Mouse (Mus musculus) CH12.LX (cell line): ENCODE results near the gene Bean1. TPM values are rescaled to one million over a fixed set of nuclear protein-coding genes. Genes with fewer than 3 reads are reported as not detected.

Experiments used
- DNase-seq: peaks from one replicate; pipeline ENCODE4 v3.0.0-alpha.2; 2013; ENCODE audit errors: extremely low read depth
- H3K27ac ChIP-seq: 2 replicates; pipeline ENCODE4 v1.5.1; 2012; ENCODE audit warnings: low read depth, mild to moderate bottlenecking, control low read depth, moderate library complexity; ENCODE audit not compliant: insufficient read depth
- H3K27me3 ChIP-seq: replicated peaks from 2 replicates; pipeline ENCODE3; 2012; ENCODE audit warnings: inconsistent platforms
- H3K36me3 ChIP-seq, 2 experiments: replicated peaks in 1 of 2; 2 replicates each; pipeline versions ENCODE3 to v1.6.1; 2012; ENCODE audit warnings: inconsistent platforms in 1 of 2, low read length in 1 of 2, mild to moderate bottlenecking in 1 of 2, mixed read lengths in 1 of 2, moderate library complexity in 1 of 2; ENCODE audit not compliant: control insufficient read depth in 1 of 2, insufficient read depth in 1 of 2
- H3K4me1 ChIP-seq, 2 experiments: 2 replicates each; pipeline ENCODE4 v1.6.1; 2012; ENCODE audit warnings: inconsistent platforms in 1 of 2, moderate library complexity in 1 of 2; ENCODE audit not compliant: insufficient read depth in 2 of 2, control insufficient read depth in 1 of 2
- H3K4me2 ChIP-seq: 2 replicates; pipeline ENCODE4 v1.6.1; 2012; ENCODE audit warnings: low read depth, mild to moderate bottlenecking, control low read depth; ENCODE audit not compliant: poor library complexity, insufficient read depth, severe bottlenecking
- H3K4me3 ChIP-seq, 3 experiments: fragments of 150-350 bp in 1 of 3; sonication (generic) in 1 of 3; replicated peaks in 1 of 3; 2 replicates each; pipeline versions ENCODE3 to v1.5.1; 2011 to 2012; ENCODE audit warnings: low read depth in 2 of 3, low read length in 2 of 3, mild to moderate bottlenecking in 2 of 3, moderate library complexity in 2 of 3, control low read depth in 1 of 3, improper control_type of control experiment in 1 of 3, inconsistent platforms in 1 of 3, mixed read lengths in 1 of 3; ENCODE audit not compliant: poor library complexity in 1 of 3
- H3K79me2 ChIP-seq: replicated peaks from 2 replicates; pipeline ENCODE4 v1.6.1; 2012; ENCODE audit warnings: mild to moderate bottlenecking, moderate library complexity; ENCODE audit not compliant: control insufficient read depth, poor library complexity, insufficient read depth, severe bottlenecking; ENCODE audit errors: extremely low read depth
- H3K9ac ChIP-seq: 2 replicates; pipeline ENCODE4 v1.6.1; 2012; ENCODE audit warnings: low read depth, mild to moderate bottlenecking, control low read depth, moderate library complexity; ENCODE audit not compliant: insufficient read depth
- H3K9me3 ChIP-seq: replicated peaks from 2 replicates; pipeline ENCODE3; 2012; ENCODE audit warnings: low read length, inconsistent platforms, mixed read lengths
- CHD1 ChIP-seq: IDR thresholded peaks from 2 replicates; pipeline ENCODE4 v1.6.1; 2012; ENCODE audit warnings: low read depth, low read length, improper control_type of control experiment, inconsistent platforms
- CTCF ChIP-seq, 2 experiments: IDR thresholded peaks in 1 of 2; conservative IDR thresholded peaks in 1 of 2; 2 replicates each; pipeline ENCODE4 v1.5.1; 2011 to 2012; ENCODE audit warnings: low read depth in 2 of 2, low read length in 2 of 2, improper control_type of control experiment in 1 of 2, inconsistent platforms in 1 of 2, mild to moderate bottlenecking in 1 of 2, moderate library complexity in 1 of 2
- ELF1 ChIP-seq: IDR thresholded peaks from 2 replicates; pipeline ENCODE4 v1.6.1; 2014; ENCODE audit warnings: low read depth, mild to moderate bottlenecking, inconsistent platforms, low read length, improper control_type of control experiment
- EP300 ChIP-seq: IDR thresholded peaks from 2 replicates; pipeline ENCODE4 v1.6.1; 2011; ENCODE audit warnings: low read length, improper control_type of control experiment
- GABPA ChIP-seq: IDR thresholded peaks from 2 replicates; pipeline ENCODE4 v1.6.1; 2012; ENCODE audit warnings: low read depth, low read length, improper control_type of control experiment, inconsistent platforms; ENCODE audit not compliant: insufficient replicate concordance
- IRF4 ChIP-seq: IDR thresholded peaks from 2 replicates; pipeline ENCODE4 v1.6.1; 2014; ENCODE audit warnings: low read depth, mild to moderate bottlenecking, inconsistent platforms, low read length, improper control_type of control experiment
- JUN ChIP-seq: IDR thresholded peaks from 2 replicates; pipeline ENCODE4 v1.6.1; 2011; ENCODE audit warnings: low read depth, mild to moderate bottlenecking, low read length, improper control_type of control experiment, moderate library complexity; ENCODE audit not compliant: insufficient read depth
- MEF2A ChIP-seq: IDR thresholded peaks from 2 replicates; pipeline ENCODE4 v1.6.1; 2014; ENCODE audit warnings: low read depth, mild to moderate bottlenecking, inconsistent platforms, low read length, improper control_type of control experiment, borderline replicate concordance
- MXI1 ChIP-seq: IDR thresholded peaks from 2 replicates; pipeline ENCODE4 v1.6.1; 2011; ENCODE audit warnings: mild to moderate bottlenecking, low read depth, low read length, improper control_type of control experiment
- MYC ChIP-seq: IDR thresholded peaks from 2 replicates; pipeline ENCODE4 v1.6.1; 2011; ENCODE audit warnings: low read depth, mild to moderate bottlenecking, improper control_type of control experiment, low read length
- PAX5 ChIP-seq: IDR thresholded peaks from 2 replicates; pipeline ENCODE4 v1.6.1; 2012; ENCODE audit warnings: low read length, inconsistent platforms, mixed read lengths
- POLR2AphosphoS2 ChIP-seq: IDR thresholded peaks from 2 replicates; pipeline ENCODE4 v1.6.1; 2011; ENCODE audit warnings: low read depth, low read length, improper control_type of control experiment
- RAD21 ChIP-seq: IDR thresholded peaks from 2 replicates; pipeline ENCODE4 v1.6.1; 2011; ENCODE audit warnings: low read depth, mild to moderate bottlenecking, low read length, improper control_type of control experiment, moderate library complexity
- SIN3A ChIP-seq: IDR thresholded peaks from 2 replicates; pipeline ENCODE4 v1.6.1; 2012; ENCODE audit warnings: low read length, improper control_type of control experiment, inconsistent platforms
- SMC3 ChIP-seq: IDR thresholded peaks from 2 replicates; pipeline ENCODE4 v1.6.1; 2011; ENCODE audit warnings: low read depth, low read length, improper control_type of control experiment
- TBP ChIP-seq: conservative IDR thresholded peaks from 2 replicates; pipeline ENCODE4 v1.6.1; 2011; ENCODE audit warnings: low read depth, low read length, improper control_type of control experiment
- TCF12 ChIP-seq: IDR thresholded peaks from 2 replicates; pipeline ENCODE4 v1.6.1; 2014; ENCODE audit warnings: low read depth, mild to moderate bottlenecking, inconsistent platforms, low read length, improper control_type of control experiment
- USF2 ChIP-seq: conservative IDR thresholded peaks from 2 replicates; pipeline ENCODE4 v1.6.1; 2011; ENCODE audit warnings: low read depth, low read length, improper control_type of control experiment
- ZC3H11A ChIP-seq: IDR thresholded peaks from 2 replicates; pipeline ENCODE4 v1.6.1; 2012; ENCODE audit warnings: low read depth, mild to moderate bottlenecking, inconsistent platforms, low read length, improper control_type of control experiment
- ZKSCAN1 ChIP-seq: IDR thresholded peaks from 2 replicates; pipeline ENCODE4 v1.6.1; 2012; ENCODE audit warnings: low read depth, inconsistent platforms, low read length, improper control_type of control experiment, borderline replicate concordance
- ZMIZ1 ChIP-seq: IDR thresholded peaks from 2 replicates; pipeline ENCODE4 v1.6.1; 2012; ENCODE audit warnings: low read depth, mild to moderate bottlenecking, inconsistent platforms, low read length, improper control_type of control experiment
- dilution Hi-C: fragments of 300-500 bp; cut with MboI; formaldehyde crosslinking; loops from 2 replicates; pipeline ENCODE4 v1.14.3; 2020; ENCODE audit warnings: low sequenced_read_pairs; ENCODE audit not compliant: extremely low pct_unique_long_range_greater_than_20kb, extremely low pct_ligation_motif_present
- in situ Hi-C: fragments of 300-500 bp; cut with MboI; formaldehyde crosslinking; loops from 3 replicates; pipeline ENCODE4 v1.14.3; 2019; ENCODE audit warnings: low sequenced_read_pairs, low pct_ligation_motif_present, low pct_unique_long_range_greater_than_20kb, mixed read lengths
- polyA plus RNA-seq: library from polyadenylated mRNA; unstranded; fragments of >175 nt; gene quantifications from 2 replicates; pipeline ENCODE4 v1.2.1, GENCODE M21; 2012; ENCODE audit warnings: low read depth; ENCODE audit not compliant: insufficient read length
- total RNA-seq, 2 experiments: library from RNA; depleted of rRNA; stranded (reverse); fragments of 300-350 nt in 1 of 2; fragments of >200 nt in 1 of 2; gene quantifications; 2 replicates each; pipeline ENCODE4 v1.2.3; 2012 to 2014

Bean1 gene
- total and polyA plus RNA-seq, 3 experiments, result not detected

DNA sequence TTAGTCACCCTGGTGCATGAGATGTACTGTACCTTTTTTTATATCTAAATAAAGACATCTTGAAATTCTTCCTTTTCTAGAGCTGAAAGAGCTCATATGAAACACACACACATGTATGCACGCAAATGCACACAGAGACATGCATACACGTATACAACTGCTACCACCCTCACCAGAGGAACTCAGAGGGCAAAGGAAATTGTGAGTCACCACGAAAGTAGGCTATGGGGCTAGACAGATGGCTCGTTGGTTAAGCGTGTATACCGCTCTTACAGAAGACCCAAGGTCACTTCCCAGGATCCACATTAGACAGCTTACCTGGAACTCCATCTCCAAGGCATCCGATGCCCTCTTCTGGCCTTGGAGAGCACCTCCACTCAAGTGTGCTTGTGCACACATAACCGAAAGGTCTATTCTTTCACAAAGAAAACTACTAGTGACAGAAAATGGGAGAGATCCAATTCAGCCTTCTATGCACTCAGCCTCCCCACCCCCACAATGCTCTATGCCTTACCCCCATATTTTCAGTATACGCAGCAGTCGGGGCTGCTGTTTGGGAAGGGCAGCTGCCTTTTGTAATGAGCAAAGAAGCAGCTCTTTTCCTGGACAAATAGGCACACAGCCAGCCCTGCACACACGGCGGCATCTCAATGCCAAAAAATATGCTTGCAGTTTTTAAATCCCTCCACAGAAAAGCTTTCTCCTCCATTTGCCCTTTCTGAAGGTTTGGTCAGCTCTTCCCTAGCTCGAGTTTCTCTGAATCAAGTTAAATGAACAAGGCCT is 25.6 kb upstream of the Bean1 start (continued):
- TF ChIP-seq ZKSCAN1 (no peak), CTCF (conservative IDR thresholded peaks at IDR 0.05 in 1 of 2, IDR thresholded peaks at IDR 0.05 in 1 of 2; ENCODE audit: low read depth in 2 of 2, low read length in 2 of 2) (peak in 1 of 2 experiments; percentile 67; a peak in 2 of 4 replicates), POLR2AphosphoS2 (no peak), PAX5 (no peak), TBP (0 out of 2 replicates have a peak, but pooled peaks have one; percentile 17), ELF1 (no peak), SIN3A (no peak), EP300 (peak; percentile 92), TCF12 (0 out of 2 replicates have a peak, but pooled peaks have one; percentile 59), ZC3H11A (no peak), MYC (no peak), MXI1 (no peak), ZMIZ1 (no peak), JUN (peak; percentile 96), USF2 (no peak), CHD1 (no peak), IRF4 (peak; percentile 77)

- no peak overlapping the region for H3K4me2 ChIP-seq
- dilution Hi-C loops, result no loop called here
- TF ChIP-seq ZC3H11A, result no peak
- peak; percentile 28 to 89; a peak in 3 of 4 replicates for TF ChIP-seq CTCF (conservative IDR thresholded peaks at IDR 0.05 in 1 of 2, IDR thresholded peaks at IDR 0.05 in 1 of 2; ENCODE audit: low read depth in 2 of 2, low read length in 2 of 2)
- TF ChIP-seq USF2, result no peak
- TF ChIP-seq GABPA, result no peak
- no peak for TF ChIP-seq MEF2A
- peak; percentile 83 for TF ChIP-seq RAD21
- no peak for TF ChIP-seq TCF12
- TF ChIP-seq ELF1, result peak; percentile 31; the same call in 1 of the 2 replicates
- peak; percentile 81 for TF ChIP-seq SMC3
Measured at GRCm38 (mm10) chr8:104145981-104146689, 24.1 kb upstream of the Bean1 start.

More at GRCm38 (mm10) chr8:104145981-104146689, 24.1 kb upstream of the Bean1 start:
- Histone ChIP-seq H3K9me3 (no peaks in the 10 kb centered on the region), H3K36me3 (peaks cover 0 to 6% of the 10 kb centered on the region in 2 experiments), H3K27ac (no peak overlapping the region), H3K4me1 (peaks cover 14 to 24% of the 10 kb centered on the region in 2 experiments), H3K9ac (no peak overlapping the region), H3K79me2 (no peaks in the 10 kb centered on the region), H3K4me3 (no peak overlapping the region), H3K27me3 (peaks cover 2% of the 10 kb centered on the region)
- DNase-seq, result peak; percentile 73
- in situ Hi-C loops, result loop anchor here (5.0 kb wide), 1 partner anchor 76 kb away; no protein-coding TSS in a partner anchor
